Mouse (Mus musculus): ENCODE measurements around the gene Ndufb4. TPM values are rescaled to one million over a fixed set of nuclear protein-coding genes. Genes with fewer than 3 reads are reported as not detected.

Gene Ndufb4
- polyA plus RNA-seq, 1 experiment from 2014 or later, result 49.1 TPM

DNA sequence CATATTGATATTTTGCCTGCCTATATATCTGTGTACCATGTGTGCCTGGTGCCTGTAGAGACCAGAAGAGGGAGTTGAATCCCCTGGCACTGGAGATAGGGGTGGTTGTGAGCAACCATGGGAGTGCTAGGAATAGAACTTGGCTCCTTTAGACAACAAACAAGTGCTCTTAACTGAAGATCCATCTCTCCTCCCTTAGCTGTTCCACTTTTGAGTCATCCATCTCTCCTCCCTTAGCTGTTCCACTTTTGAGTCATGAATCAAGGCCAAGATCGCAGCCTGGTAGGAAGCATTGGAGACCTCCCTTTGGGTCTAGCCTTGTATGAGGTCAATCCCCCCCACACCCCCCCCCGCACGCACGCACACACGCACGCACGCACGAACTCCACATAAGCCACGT lies 39.7 kb downstream of the Ndufb4 start:
- H3K4me1 ChIP-seq (ENCODE audit: control insufficient read depth, insufficient read depth, low read length), result peaks cover 18% of the 10 kb centered on the region
- H3K9me3 ChIP-seq (replicated peaks; ENCODE audit: control insufficient read depth, low read length, poor library complexity, severe bottlenecking), result no peaks in the 10 kb centered on the region
- no peak overlapping the region for H3K27ac ChIP-seq (ENCODE audit: low read length)
- no peaks in the 10 kb centered on the region for H3K36me3 ChIP-seq (ENCODE audit: control insufficient read depth, insufficient read depth, low read length)
- no peak overlapping the region for H3K4me3 ChIP-seq (ENCODE audit: low read depth, low read length)
- H3K27me3 ChIP-seq (ENCODE audit: control insufficient read depth, insufficient read depth, low read depth, low read length), result no peaks in the 10 kb centered on the region
- H3K4me2 ChIP-seq (ENCODE audit: low read length), result no peak overlapping the region
- no peak overlapping the region for H3K9ac ChIP-seq (ENCODE audit: low read depth, low read length)
- 87% methylated on average over 9 of the region's 9 CpGs for WGBS
- no peak for ATAC-seq

DNA sequence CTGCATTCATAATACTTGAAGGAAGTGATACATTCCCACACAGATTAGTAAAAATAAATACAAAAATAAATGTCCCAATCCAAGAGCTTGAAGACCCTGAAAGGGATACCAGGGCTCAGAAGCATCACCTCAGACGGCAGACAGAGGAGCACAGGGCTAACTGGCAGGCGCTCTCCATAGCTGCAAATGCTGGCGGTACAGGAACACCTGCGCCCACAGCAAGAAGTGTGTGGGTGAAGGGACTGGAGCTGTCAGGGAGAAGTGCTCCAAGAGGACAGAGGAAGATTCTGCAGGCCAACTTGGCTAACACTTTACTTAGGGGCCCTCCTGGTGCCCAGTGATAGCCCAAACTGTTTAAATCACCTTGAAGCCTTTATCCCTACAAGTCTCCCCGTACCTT lies 42.2 kb downstream of the Ndufb4 start:
- no peak overlapping the region for H3K4me2 ChIP-seq (ENCODE audit: low read length)
- H3K36me3 ChIP-seq (ENCODE audit: control insufficient read depth, insufficient read depth, low read length), result no peaks in the 10 kb centered on the region
- no peaks in the 10 kb centered on the region for H3K27me3 ChIP-seq (ENCODE audit: control insufficient read depth, insufficient read depth, low read depth, low read length)
- ATAC-seq, result no peak
- H3K27ac ChIP-seq (ENCODE audit: low read length), result no peak overlapping the region
- WGBS, result 89% methylated on average over 5 of the region's 5 CpGs
- H3K4me1 ChIP-seq (ENCODE audit: control insufficient read depth, insufficient read depth, low read length), result peaks cover 14% of the 10 kb centered on the region
- H3K9me3 ChIP-seq (replicated peaks; ENCODE audit: control insufficient read depth, low read length, poor library complexity, severe bottlenecking), result no peaks in the 10 kb centered on the region
- no peak overlapping the region for H3K4me3 ChIP-seq (ENCODE audit: low read depth, low read length)
- no peak overlapping the region for H3K9ac ChIP-seq (ENCODE audit: low read depth, low read length)

DNA sequence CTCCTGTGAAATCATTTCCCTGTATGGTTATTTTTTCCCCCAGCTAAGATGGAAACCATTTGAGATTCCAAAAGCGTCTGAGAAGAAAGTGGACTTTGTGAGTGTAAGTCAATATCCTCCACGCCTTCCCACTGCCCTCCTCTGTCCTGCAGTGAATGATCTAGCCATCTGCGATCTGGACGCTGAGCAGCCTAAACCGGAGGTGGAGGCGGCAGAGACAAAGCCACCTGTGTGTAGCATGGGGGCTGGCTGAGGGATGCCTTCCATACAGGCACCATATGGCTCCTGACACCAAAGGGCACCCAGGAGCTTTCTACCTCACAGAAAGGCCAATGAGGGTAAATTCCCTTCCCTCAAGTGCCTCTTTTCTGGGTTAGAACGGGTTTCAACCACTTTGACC lies 43.2 kb downstream of the Ndufb4 start:
- no peak for ATAC-seq
- no peaks in the 10 kb centered on the region for H3K9me3 ChIP-seq (replicated peaks; ENCODE audit: control insufficient read depth, low read length, poor library complexity, severe bottlenecking)
- no peak overlapping the region for H3K4me2 ChIP-seq (ENCODE audit: low read length)
- no peaks in the 10 kb centered on the region for H3K36me3 ChIP-seq (ENCODE audit: control insufficient read depth, insufficient read depth, low read length)
- H3K27ac ChIP-seq (ENCODE audit: low read length), result no peak overlapping the region
- 81% methylated on average over 7 of the region's 7 CpGs for WGBS
- no peaks in the 10 kb centered on the region for H3K27me3 ChIP-seq (ENCODE audit: control insufficient read depth, insufficient read depth, low read depth, low read length)
- H3K4me3 ChIP-seq (ENCODE audit: low read depth, low read length), result no peak overlapping the region
- H3K4me1 ChIP-seq (ENCODE audit: control insufficient read depth, insufficient read depth, low read length), result peaks cover 14% of the 10 kb centered on the region
- no peak overlapping the region for H3K9ac ChIP-seq (ENCODE audit: low read depth, low read length)

DNA sequence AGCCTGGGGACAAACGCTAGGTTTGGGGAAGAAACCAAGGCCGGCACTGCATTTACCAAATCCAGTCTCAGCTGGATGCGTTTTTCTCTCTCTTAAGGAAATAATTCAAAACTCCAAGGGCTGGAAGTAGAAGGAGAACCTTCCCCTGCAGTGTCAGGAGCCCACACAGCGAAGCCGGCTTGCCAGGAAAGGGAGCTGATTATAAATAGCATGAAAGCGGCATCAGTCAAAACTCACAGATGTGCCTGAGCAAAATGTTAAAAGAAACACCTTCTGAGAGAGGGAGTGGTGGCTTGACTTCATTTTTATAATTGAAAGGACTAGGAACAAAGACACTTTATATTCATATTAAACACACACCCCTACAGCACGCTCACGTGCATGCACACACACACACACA lies 43.9 kb downstream of the Ndufb4 start:
- Histone ChIP-seq H3K27ac (ENCODE audit: low read length) (peak overlapping the region; percentile 55), H3K9me3 (replicated peaks; ENCODE audit: control insufficient read depth, low read length, poor library complexity, severe bottlenecking) (no peaks in the 10 kb centered on the region), H3K4me1 (ENCODE audit: control insufficient read depth, insufficient read depth, low read length) (peaks cover 14% of the 10 kb centered on the region), H3K4me2 (ENCODE audit: low read length) (no peak overlapping the region), H3K27me3 (ENCODE audit: control insufficient read depth, insufficient read depth, low read depth, low read length) (no peaks in the 10 kb centered on the region), H3K4me3 (ENCODE audit: low read depth, low read length) (no peak overlapping the region), H3K9ac (ENCODE audit: low read depth, low read length) (no peak overlapping the region), H3K36me3 (ENCODE audit: control insufficient read depth, insufficient read depth, low read length) (no peaks in the 10 kb centered on the region)
- ATAC-seq, result no peak
- WGBS, result 66% methylated on average over 8 of the region's 8 CpGs

DNA sequence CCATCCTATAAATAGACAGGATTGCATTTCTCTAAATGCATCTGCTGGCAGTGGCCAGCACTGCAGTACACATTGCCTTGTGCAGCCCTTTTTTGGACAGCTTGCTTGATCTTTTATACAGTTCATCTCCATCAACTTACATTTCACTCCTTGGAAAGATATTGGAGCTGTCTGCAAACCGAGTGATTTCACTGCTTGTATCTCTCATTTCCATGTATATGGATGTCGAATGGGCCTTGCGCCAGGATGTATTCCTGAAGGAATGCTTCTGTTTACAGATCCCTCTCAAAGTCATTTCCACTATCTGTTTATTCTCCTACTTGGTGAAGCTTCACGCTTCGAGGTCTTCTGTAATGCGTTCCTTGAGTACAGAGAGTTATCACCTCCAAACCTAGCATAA lies 50.0 kb downstream of the Ndufb4 start:
- Histone ChIP-seq H3K27ac (ENCODE audit: low read length) (no peak overlapping the region), H3K4me1 (ENCODE audit: control insufficient read depth, insufficient read depth, low read length) (peaks cover 3% of the 10 kb centered on the region), H3K36me3 (ENCODE audit: control insufficient read depth, insufficient read depth, low read length) (no peaks in the 10 kb centered on the region), H3K9ac (ENCODE audit: low read depth, low read length) (no peak overlapping the region), H3K4me3 (ENCODE audit: low read depth, low read length) (no peak overlapping the region), H3K4me2 (ENCODE audit: low read length) (no peak overlapping the region), H3K27me3 (ENCODE audit: control insufficient read depth, insufficient read depth, low read depth, low read length) (no peaks in the 10 kb centered on the region), H3K9me3 (replicated peaks; ENCODE audit: control insufficient read depth, low read length, poor library complexity, severe bottlenecking) (no peaks in the 10 kb centered on the region)
- WGBS, result 84% methylated on average over 6 of the region's 6 CpGs
- no peak for ATAC-seq

DNA sequence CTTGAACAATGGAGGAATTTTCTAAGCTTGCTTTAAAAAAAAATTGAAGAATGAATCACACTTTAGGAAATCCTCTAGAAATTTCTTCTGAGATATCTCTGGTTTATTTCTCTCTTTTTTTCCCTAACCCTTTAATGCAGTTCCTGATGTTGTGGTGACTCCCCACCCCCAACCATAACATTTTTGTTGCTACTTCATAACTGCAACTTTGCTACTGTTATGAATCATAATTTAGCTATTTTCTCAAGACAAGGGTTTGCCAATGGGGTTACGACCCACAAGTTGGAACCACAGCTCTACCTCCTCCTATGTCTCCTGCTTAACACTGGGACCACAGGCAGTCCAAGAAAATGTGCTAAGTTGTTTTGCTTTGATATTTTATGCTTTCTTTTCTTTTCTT lies 50.8 kb downstream of the Ndufb4 start:
- Histone ChIP-seq H3K9me3 (replicated peaks; ENCODE audit: control insufficient read depth, low read length, poor library complexity, severe bottlenecking) (no peaks in the 10 kb centered on the region), H3K4me1 (ENCODE audit: control insufficient read depth, insufficient read depth, low read length) (no peaks in the 10 kb centered on the region), H3K9ac (ENCODE audit: low read depth, low read length) (no peak overlapping the region), H3K4me2 (ENCODE audit: low read length) (no peak overlapping the region), H3K27ac (ENCODE audit: low read length) (no peak overlapping the region), H3K27me3 (ENCODE audit: control insufficient read depth, insufficient read depth, low read depth, low read length) (no peaks in the 10 kb centered on the region), H3K4me3 (ENCODE audit: low read depth, low read length) (no peak overlapping the region), H3K36me3 (ENCODE audit: control insufficient read depth, insufficient read depth, low read length) (no peaks in the 10 kb centered on the region)
- ATAC-seq, result no peak
- WGBS, result 97% methylated on average over 1 of the region's 1 CpGs

DNA sequence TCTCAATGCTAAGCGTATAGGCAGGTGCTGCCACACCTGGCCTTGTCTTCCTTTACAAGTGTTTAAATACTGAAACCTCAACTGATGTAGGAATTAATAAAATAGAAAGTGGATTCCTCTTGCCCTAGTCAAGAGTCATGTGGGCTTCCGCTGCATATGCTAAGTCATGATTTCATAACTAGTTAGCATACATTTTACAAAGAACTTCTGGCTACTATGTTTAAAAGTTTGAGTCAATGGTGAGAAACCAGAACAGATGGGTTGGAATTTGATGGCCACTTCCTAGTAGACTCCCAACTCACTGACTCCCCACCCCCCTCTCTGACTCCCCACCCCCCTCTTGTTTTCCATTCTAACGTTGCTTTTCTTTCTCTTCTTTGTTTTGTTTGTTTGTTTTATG lies 54.9 kb downstream of the Ndufb4 start:
- H3K4me2 ChIP-seq (ENCODE audit: low read length), result no peak overlapping the region
- WGBS, result 81% methylated on average over 3 of the region's 3 CpGs
- ATAC-seq, result no peak
- no peak overlapping the region for H3K4me3 ChIP-seq (ENCODE audit: low read depth, low read length)
- no peak overlapping the region for H3K27ac ChIP-seq (ENCODE audit: low read length)
- H3K36me3 ChIP-seq (ENCODE audit: control insufficient read depth, insufficient read depth, low read length), result no peaks in the 10 kb centered on the region
- no peaks in the 10 kb centered on the region for H3K9me3 ChIP-seq (replicated peaks; ENCODE audit: control insufficient read depth, low read length, poor library complexity, severe bottlenecking)
- H3K27me3 ChIP-seq (ENCODE audit: control insufficient read depth, insufficient read depth, low read depth, low read length), result no peaks in the 10 kb centered on the region
- H3K4me1 ChIP-seq (ENCODE audit: control insufficient read depth, insufficient read depth, low read length), result no peaks in the 10 kb centered on the region; the same call in 1 of the 2 replicates
- H3K9ac ChIP-seq (ENCODE audit: low read depth, low read length), result no peak overlapping the region

DNA sequence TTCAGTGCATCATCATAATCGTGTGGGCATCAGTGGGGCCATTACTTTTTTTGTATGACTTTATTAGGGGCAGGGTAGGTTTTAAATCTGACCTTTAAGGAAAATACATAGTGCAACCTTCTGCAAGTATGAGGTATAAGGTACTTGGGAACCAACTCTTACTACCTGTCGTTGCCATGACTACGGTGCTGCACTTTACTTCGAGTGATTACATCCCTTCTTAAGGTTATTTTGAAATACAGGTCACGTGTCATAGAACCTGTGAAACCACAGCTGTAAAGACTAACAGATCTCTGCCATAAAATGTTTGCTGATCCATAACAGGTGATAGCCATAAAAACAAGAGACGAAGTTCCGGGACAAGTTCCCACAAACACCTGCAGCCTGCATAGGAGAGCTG lies 55.8 kb downstream of the Ndufb4 start:
- Histone ChIP-seq H3K4me1 (ENCODE audit: control insufficient read depth, insufficient read depth, low read length) (no peaks in the 10 kb centered on the region; the same call in 1 of the 2 replicates), H3K9ac (ENCODE audit: low read depth, low read length) (no peak overlapping the region), H3K9me3 (replicated peaks; ENCODE audit: control insufficient read depth, low read length, poor library complexity, severe bottlenecking) (no peaks in the 10 kb centered on the region), H3K27me3 (ENCODE audit: control insufficient read depth, insufficient read depth, low read depth, low read length) (no peaks in the 10 kb centered on the region), H3K4me3 (ENCODE audit: low read depth, low read length) (no peak overlapping the region), H3K36me3 (ENCODE audit: control insufficient read depth, insufficient read depth, low read length) (no peaks in the 10 kb centered on the region), H3K4me2 (ENCODE audit: low read length) (no peak overlapping the region), H3K27ac (ENCODE audit: low read length) (no peak overlapping the region)
- ATAC-seq, result 0 out of 2 replicates have a peak, but pooled peaks have one; percentile 48
- 87% methylated on average over 7 of the region's 7 CpGs for WGBS

DNA sequence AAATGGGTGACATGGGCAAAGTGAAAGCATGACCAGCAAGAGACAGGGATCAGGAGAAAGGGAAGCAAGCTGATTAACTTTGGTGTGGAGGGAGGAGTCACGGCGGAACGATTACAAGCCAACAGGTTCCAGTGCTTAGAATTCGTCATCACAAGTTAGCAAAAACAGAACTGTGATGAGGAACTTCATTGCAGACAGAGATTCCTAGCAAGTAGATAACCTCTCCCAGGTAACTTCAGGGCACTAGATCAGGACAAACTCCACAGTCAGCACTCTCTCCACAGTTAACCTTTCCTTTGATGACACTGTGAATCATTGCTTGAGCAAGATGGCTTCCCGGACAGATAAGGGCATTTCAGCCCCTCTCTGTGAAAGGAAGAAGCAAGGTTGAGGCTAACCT lies 56.8 kb downstream of the Ndufb4 start:
- H3K36me3 ChIP-seq (ENCODE audit: control insufficient read depth, insufficient read depth, low read length), result no peaks in the 10 kb centered on the region
- H3K9ac ChIP-seq (ENCODE audit: low read depth, low read length), result no peak overlapping the region
- no peaks in the 10 kb centered on the region for H3K9me3 ChIP-seq (replicated peaks; ENCODE audit: control insufficient read depth, low read length, poor library complexity, severe bottlenecking)
- no peaks in the 10 kb centered on the region for H3K27me3 ChIP-seq (ENCODE audit: control insufficient read depth, insufficient read depth, low read depth, low read length)
- H3K4me2 ChIP-seq (ENCODE audit: low read length), result no peak overlapping the region
- H3K27ac ChIP-seq (ENCODE audit: low read length), result no peak overlapping the region
- ATAC-seq, result no peak
- H3K4me3 ChIP-seq (ENCODE audit: low read depth, low read length), result no peak overlapping the region
- 67% methylated on average over 5 of the region's 5 CpGs for WGBS
- H3K4me1 ChIP-seq (ENCODE audit: control insufficient read depth, insufficient read depth, low read length), result no peaks in the 10 kb centered on the region; the same call in 1 of the 2 replicates

Measured in midbrain, embryonic 16.5 days (tissue).